9 mouse cellular contexts compared by ENCODE assay signal in the genomic region with DNA sequence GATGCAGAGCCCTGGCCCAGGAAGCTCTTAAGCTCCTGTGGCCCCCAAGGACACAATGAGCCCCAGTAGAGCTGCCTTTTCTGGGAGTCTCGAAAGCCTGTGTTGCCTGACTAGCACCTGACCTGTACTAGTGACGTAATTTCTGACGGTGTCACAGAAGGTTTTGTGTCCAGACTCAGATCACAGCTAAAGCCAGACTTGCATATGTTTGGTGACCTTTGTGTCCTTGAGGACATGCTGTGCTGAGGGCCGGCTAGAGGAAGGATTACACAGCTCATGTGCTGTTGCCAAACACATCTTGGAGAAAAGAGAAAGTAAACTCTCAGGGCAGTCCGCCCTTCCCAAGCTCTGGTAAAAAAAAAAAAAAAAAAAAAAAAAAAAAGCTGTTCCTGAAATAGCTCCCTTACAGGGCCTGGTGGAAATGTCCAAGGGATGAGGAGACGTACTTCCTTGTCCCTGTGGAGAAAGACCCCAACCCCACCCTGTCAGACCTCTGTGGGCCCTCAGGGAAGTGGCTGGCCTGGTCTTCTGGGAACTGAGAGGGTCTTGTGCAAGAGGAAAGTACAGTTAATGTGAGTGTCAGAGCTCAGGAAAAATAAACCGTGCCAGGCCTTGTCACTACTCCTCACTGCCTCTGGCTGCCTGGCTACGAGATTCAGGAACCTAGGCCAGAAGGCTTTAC. TPM values are rescaled to one million over a fixed set of nuclear protein-coding genes. Genes with fewer than 3 reads are reported as not detected.
DNase-seq lines count a peak whose midpoint lies in the region; ATAC-seq and TF ChIP-seq lines count a peak whose summit lies in the region.
"Had no signal": no experiment of that assay in that cellular context is flagged by ENCODE, and none has a peak within 500 bp of the region (broad histone marks: within the 10 kb centered on the region; RNA-seq: fewer than 3 reads in every experiment).

No protein-coding gene starts in this region.

- H3K9me3 ChIP-seq in kidney, embryonic 16.5 days (ENCODE audit: low read length): no peaks in the 10 kb centered on the region
- H3K9me3 ChIP-seq: midbrain, embryonic 12.5 days had no signal

- H3K4me3 ChIP-seq in thymus, adult 2 months (ENCODE audit: control insufficient read depth, insufficient read depth, low read length): no peak overlapping the region
- H3K4me3 ChIP-seq in kidney, embryonic 16.5 days (ENCODE audit: low read length): no peak overlapping the region
- H3K4me3 ChIP-seq: midbrain, embryonic 12.5 days had no signal

- no peaks in the 10 kb centered on the region for H3K4me1 ChIP-seq in thymus, adult 2 months (replicated peaks; ENCODE audit: control insufficient read depth, insufficient read depth, low read length)
- H3K4me1 ChIP-seq in kidney, embryonic 16.5 days (ENCODE audit: insufficient read depth, low read length): peaks cover 5% of the 10 kb centered on the region
- H3K4me1 ChIP-seq: midbrain, embryonic 12.5 days had no signal

- DNase-seq in thymus, adult 2 months: no peak
- no peak for DNase-seq in thymus, adult 18-20 months
- DNase-seq in yolk sac, embryonic 10.5 days (ENCODE audit: low spot score): peak; percentile 33
- DNase-seq in right cerebral cortex, postnatal 4 days: no peak
- DNase-seq in MN1 (ENCODE audit: low spot score): no peak
- DNase-seq in right cerebral cortex, adult 18-20 months: no peak

- no peaks in the 10 kb centered on the region for H3K27me3 ChIP-seq in thymus, adult 2 months (ENCODE audit: control insufficient read depth, insufficient read depth, low read length)
- no peaks in the 10 kb centered on the region for H3K27me3 ChIP-seq in kidney, embryonic 16.5 days (ENCODE audit: insufficient read depth, low read length)

- peak overlapping the region; percentile 38 for H3K9ac ChIP-seq in kidney, embryonic 16.5 days (replicated peaks; ENCODE audit: low read length)
- H3K9ac ChIP-seq: midbrain, embryonic 12.5 days had no signal

- 85% methylated on average over 8 of the region's 8 CpGs for WGBS in thymus, adult 2 months
- WGBS in kidney, embryonic 16.5 days: 59% methylated on average over 8 of the region's 8 CpGs

- H3K36me3 ChIP-seq in thymus, adult 2 months (ENCODE audit: control insufficient read depth, insufficient read depth, low read length): no peaks in the 10 kb centered on the region
- H3K36me3 ChIP-seq in kidney, embryonic 16.5 days (ENCODE audit: insufficient read depth, low read length): no peaks in the 10 kb centered on the region
- H3K36me3 ChIP-seq: midbrain, embryonic 12.5 days had no signal

- H3K4me2 ChIP-seq in kidney, embryonic 16.5 days (replicated peaks; ENCODE audit: low read depth, low read length): no peak overlapping the region
- H3K4me2 ChIP-seq: midbrain, embryonic 12.5 days had no signal

- TF ChIP-seq CTCF in thymus, adult 2 months (IDR thresholded peaks at IDR 0.05; ENCODE audit: borderline replicate concordance, control insufficient read depth, extremely low read depth, insufficient read depth, low read length, poor library complexity): no peak

- H3K27ac ChIP-seq in thymus, adult 2 months (ENCODE audit: control insufficient read depth, insufficient read depth, low read length): peak overlapping the region; percentile 53; the same call in 1 of the 2 replicates
- peak overlapping the region; percentile 51 for H3K27ac ChIP-seq in kidney, embryonic 16.5 days (ENCODE audit: low read length)
- H3K27ac ChIP-seq: midbrain, embryonic 12.5 days had no signal

- TF ChIP-seq POLR2A in thymus, adult 2 months (IDR thresholded peaks at IDR 0.05; ENCODE audit: control insufficient read depth, extremely low read depth, insufficient read depth, low read length, poor library complexity): no peak

- ATAC-seq in granulocyte monocyte progenitor cell, adult 5-6 weeks (replicated peaks; ENCODE audit: poor library complexity, severe bottlenecking): peak; percentile 76
- ATAC-seq in kidney, embryonic 16.5 days (ENCODE audit: low FRiP score, low TSS enrichment): no peak

RNA-seq across cellular contexts. Expression of a gene that starts 45.8 kb away (rescaled TPM):
- polyA plus RNA-seq in thymus, adult 2 months (2012; rRNA removed): 21.0 and 23.6 TPM in 2 replicates
- 19.1 and 20.8 TPM in 2 replicates for total RNA-seq in granulocyte monocyte progenitor cell, adult 5-6 weeks (2014; fragmentation: Nextera tagmentation)
- total RNA-seq in granulocyte monocyte progenitor cell, adult 5-6 weeks (2017): 18.6 and 28.3 TPM in 2 replicates
- 49.1 and 49.3 TPM in 2 replicates for polyA plus RNA-seq in kidney, embryonic 16.5 days (2015; fragmentation: Nextera tagmentation; extraction: Ambion mirVana)
